Mouse (Mus musculus): ENCODE results near the gene Dpf3. TPM values are rescaled to one million over a fixed set of nuclear protein-coding genes. Genes with fewer than 3 reads are reported as not detected.

The Dpf3 gene
- polyA plus RNA-seq, 1 experiment from 2014 or later: 13.0 TPM

- Histone ChIP-seq H3K4me3 (ENCODE audit: low read depth, low read length) (no peak overlapping the region), H3K36me3 (ENCODE audit: control insufficient read depth, insufficient read depth, low read length) (no peaks in the 10 kb centered on the region), H3K9ac (ENCODE audit: low read depth, low read length) (no peak overlapping the region), H3K4me1 (replicated peaks; ENCODE audit: control insufficient read depth, insufficient read depth, low read length) (no peaks in the 10 kb centered on the region; the same call in 1 of the 2 replicates), H3K4me2 (no peak overlapping the region), H3K9me3 (ENCODE audit: control insufficient read depth, low read length) (no peaks in the 10 kb centered on the region), H3K27me3 (replicated peaks; ENCODE audit: control insufficient read depth, insufficient read depth, low read length) (no peaks in the 10 kb centered on the region), H3K27ac (ENCODE audit: low read depth, low read length) (no peak overlapping the region)
- ATAC-seq (replicated peaks; ENCODE audit: low FRiP score) (no peak), DNase-seq (ENCODE audit: low spot score) (no peak)
- 79% methylated on average over 5 of the region's 5 CpGs for WGBS
These were observed 23.1 kb upstream of the Dpf3 start for GRCm38 (mm10) chr12:83510586-83510985.

- 75% methylated on average over 10 of the region's 10 CpGs for WGBS
- no peaks in the 10 kb centered on the region for H3K9me3 ChIP-seq (ENCODE audit: control insufficient read depth, low read length)
- ATAC-seq (replicated peaks; ENCODE audit: low FRiP score) (no peak), DNase-seq (ENCODE audit: low spot score) (no peak)
- no peak overlapping the region for H3K27ac ChIP-seq (ENCODE audit: low read depth, low read length)
- no peak overlapping the region for H3K9ac ChIP-seq (ENCODE audit: low read depth, low read length)
- no peaks in the 10 kb centered on the region for H3K27me3 ChIP-seq (replicated peaks; ENCODE audit: control insufficient read depth, insufficient read depth, low read length)
- no peak overlapping the region for H3K4me2 ChIP-seq
- no peaks in the 10 kb centered on the region for H3K4me1 ChIP-seq (replicated peaks; ENCODE audit: control insufficient read depth, insufficient read depth, low read length)
- H3K4me3 ChIP-seq (ENCODE audit: low read depth, low read length): no peak overlapping the region
- H3K36me3 ChIP-seq (ENCODE audit: control insufficient read depth, insufficient read depth, low read length): no peaks in the 10 kb centered on the region
These were observed 19.0 kb upstream of the Dpf3 start for GRCm38 (mm10) chr12:83506543-83506942.

GRCm38 (mm10) chr12:83502190-83502589 lies 14.7 kb upstream of the Dpf3 start:
- Histone ChIP-seq H3K9me3 (ENCODE audit: control insufficient read depth, low read length) (no peaks in the 10 kb centered on the region), H3K4me2 (no peak overlapping the region), H3K4me1 (replicated peaks; ENCODE audit: control insufficient read depth, insufficient read depth, low read length) (no peaks in the 10 kb centered on the region), H3K36me3 (ENCODE audit: control insufficient read depth, insufficient read depth, low read length) (no peaks in the 10 kb centered on the region), H3K27me3 (replicated peaks; ENCODE audit: control insufficient read depth, insufficient read depth, low read length) (no peaks in the 10 kb centered on the region), H3K9ac (ENCODE audit: low read depth, low read length) (no peak overlapping the region), H3K27ac (ENCODE audit: low read depth, low read length) (no peak overlapping the region), H3K4me3 (ENCODE audit: low read depth, low read length) (no peak overlapping the region)
- no peak for ATAC-seq (replicated peaks; ENCODE audit: low FRiP score)
- DNase-seq (ENCODE audit: low spot score): no peak
- WGBS: 6% methylated on average over 9 of the region's 9 CpGs

- ATAC-seq (replicated peaks; ENCODE audit: low FRiP score): no peak
- 76% methylated on average over 5 of the region's 5 CpGs for WGBS
- no peak overlapping the region for H3K4me3 ChIP-seq (ENCODE audit: low read depth, low read length)
- no peaks in the 10 kb centered on the region for H3K9me3 ChIP-seq (ENCODE audit: control insufficient read depth, low read length)
- H3K36me3 ChIP-seq (ENCODE audit: control insufficient read depth, insufficient read depth, low read length): no peaks in the 10 kb centered on the region
- no peak overlapping the region for H3K27ac ChIP-seq (ENCODE audit: low read depth, low read length)
- no peak for DNase-seq (ENCODE audit: low spot score)
- H3K9ac ChIP-seq (ENCODE audit: low read depth, low read length): no peak overlapping the region
- no peaks in the 10 kb centered on the region for H3K27me3 ChIP-seq (replicated peaks; ENCODE audit: control insufficient read depth, insufficient read depth, low read length)
- no peak overlapping the region for H3K4me2 ChIP-seq
- no peaks in the 10 kb centered on the region for H3K4me1 ChIP-seq (replicated peaks; ENCODE audit: control insufficient read depth, insufficient read depth, low read length)
These were observed 11.7 kb upstream of the Dpf3 start for GRCm38 (mm10) chr12:83499256-83499655.

- WGBS: 78% methylated on average over 3 of the region's 3 CpGs
- ATAC-seq (replicated peaks; ENCODE audit: low FRiP score): no peak
These were observed 10.4 kb upstream of the Dpf3 start for GRCm38 (mm10) chr12:83497959-83498358.

GRCm38 (mm10) chr12:83496736-83497135 lies 9.2 kb upstream of the Dpf3 start:
- Histone ChIP-seq H3K27ac (ENCODE audit: low read depth, low read length) (no peak overlapping the region), H3K4me2 (no peak overlapping the region), H3K4me3 (ENCODE audit: low read depth, low read length) (no peak overlapping the region), H3K36me3 (ENCODE audit: control insufficient read depth, insufficient read depth, low read length) (no peaks in the 10 kb centered on the region), H3K4me1 (replicated peaks; ENCODE audit: control insufficient read depth, insufficient read depth, low read length) (no peaks in the 10 kb centered on the region), H3K9me3 (ENCODE audit: control insufficient read depth, low read length) (no peaks in the 10 kb centered on the region), H3K9ac (ENCODE audit: low read depth, low read length) (no peak overlapping the region), H3K27me3 (replicated peaks; ENCODE audit: control insufficient read depth, insufficient read depth, low read length) (no peaks in the 10 kb centered on the region)
- WGBS: 73% methylated on average over 6 of the region's 6 CpGs
- no peak for DNase-seq (ENCODE audit: low spot score)
- ATAC-seq (replicated peaks; ENCODE audit: low FRiP score): no peak

More at GRCm38 (mm10) chr12:83497959-83498358, 10.4 kb upstream of the Dpf3 start:
- DNase-seq (ENCODE audit: low spot score): no peak
- no peaks in the 10 kb centered on the region for H3K9me3 ChIP-seq (ENCODE audit: control insufficient read depth, low read length)
- no peak overlapping the region for H3K4me3 ChIP-seq (ENCODE audit: low read depth, low read length)
- no peaks in the 10 kb centered on the region for H3K4me1 ChIP-seq (replicated peaks; ENCODE audit: control insufficient read depth, insufficient read depth, low read length)
- H3K27ac ChIP-seq (ENCODE audit: low read depth, low read length): no peak overlapping the region
- H3K27me3 ChIP-seq (replicated peaks; ENCODE audit: control insufficient read depth, insufficient read depth, low read length): no peaks in the 10 kb centered on the region
- H3K9ac ChIP-seq (ENCODE audit: low read depth, low read length): no peak overlapping the region
- no peaks in the 10 kb centered on the region for H3K36me3 ChIP-seq (ENCODE audit: control insufficient read depth, insufficient read depth, low read length)
- no peak overlapping the region for H3K4me2 ChIP-seq

- no peak overlapping the region for H3K4me3 ChIP-seq (ENCODE audit: low read depth, low read length)
- no peak overlapping the region for H3K4me2 ChIP-seq
- ATAC-seq (replicated peaks; ENCODE audit: low FRiP score) (no peak), DNase-seq (ENCODE audit: low spot score) (no peak)
- H3K4me1 ChIP-seq (replicated peaks; ENCODE audit: control insufficient read depth, insufficient read depth, low read length): no peaks in the 10 kb centered on the region
- WGBS: 73% methylated on average over 4 of the region's 4 CpGs
- no peaks in the 10 kb centered on the region for H3K9me3 ChIP-seq (ENCODE audit: control insufficient read depth, low read length)
- H3K9ac ChIP-seq (ENCODE audit: low read depth, low read length): no peak overlapping the region
- no peaks in the 10 kb centered on the region for H3K36me3 ChIP-seq (ENCODE audit: control insufficient read depth, insufficient read depth, low read length)
- no peaks in the 10 kb centered on the region for H3K27me3 ChIP-seq (replicated peaks; ENCODE audit: control insufficient read depth, insufficient read depth, low read length)
- H3K27ac ChIP-seq (ENCODE audit: low read depth, low read length): no peak overlapping the region
These were observed 8.8 kb upstream of the Dpf3 start for GRCm38 (mm10) chr12:83496336-83496735.

- H3K4me2 ChIP-seq: no peak overlapping the region
- H3K9me3 ChIP-seq (ENCODE audit: control insufficient read depth, low read length): no peaks in the 10 kb centered on the region
- H3K27me3 ChIP-seq (replicated peaks; ENCODE audit: control insufficient read depth, insufficient read depth, low read length): no peaks in the 10 kb centered on the region
- no peak overlapping the region for H3K4me3 ChIP-seq (ENCODE audit: low read depth, low read length)
- ATAC-seq (replicated peaks; ENCODE audit: low FRiP score) (no peak), DNase-seq (ENCODE audit: low spot score) (no peak)
- no peak overlapping the region for H3K27ac ChIP-seq (ENCODE audit: low read depth, low read length)
- H3K36me3 ChIP-seq (ENCODE audit: control insufficient read depth, insufficient read depth, low read length): no peaks in the 10 kb centered on the region
- H3K4me1 ChIP-seq (replicated peaks; ENCODE audit: control insufficient read depth, insufficient read depth, low read length): no peaks in the 10 kb centered on the region
- H3K9ac ChIP-seq (ENCODE audit: low read depth, low read length): no peak overlapping the region
- 56% methylated on average over 9 of the region's 9 CpGs for WGBS
These were observed 8.4 kb upstream of the Dpf3 start for GRCm38 (mm10) chr12:83495961-83496282.

- Histone ChIP-seq H3K27me3 (replicated peaks; ENCODE audit: control insufficient read depth, insufficient read depth, low read length) (no peaks in the 10 kb centered on the region), H3K4me1 (replicated peaks; ENCODE audit: control insufficient read depth, insufficient read depth, low read length) (no peaks in the 10 kb centered on the region), H3K4me3 (ENCODE audit: low read depth, low read length) (no peak overlapping the region), H3K4me2 (no peak overlapping the region), H3K36me3 (ENCODE audit: control insufficient read depth, insufficient read depth, low read length) (no peaks in the 10 kb centered on the region), H3K9ac (ENCODE audit: low read depth, low read length) (no peak overlapping the region), H3K27ac (ENCODE audit: low read depth, low read length) (no peak overlapping the region), H3K9me3 (ENCODE audit: control insufficient read depth, low read length) (no peaks in the 10 kb centered on the region)
- WGBS: 63% methylated on average over 4 of the region's 4 CpGs
- ATAC-seq (replicated peaks; ENCODE audit: low FRiP score): no peak
- no peak for DNase-seq (ENCODE audit: low spot score)
These were observed 7.9 kb upstream of the Dpf3 start for GRCm38 (mm10) chr12:83495248-83495960.
